Mouse (Mus musculus): ENCODE results near the gene Vti1a.
A peak's percentile ranks its signal among the peaks of the same experiment; 100 is the strongest.

DNA sequence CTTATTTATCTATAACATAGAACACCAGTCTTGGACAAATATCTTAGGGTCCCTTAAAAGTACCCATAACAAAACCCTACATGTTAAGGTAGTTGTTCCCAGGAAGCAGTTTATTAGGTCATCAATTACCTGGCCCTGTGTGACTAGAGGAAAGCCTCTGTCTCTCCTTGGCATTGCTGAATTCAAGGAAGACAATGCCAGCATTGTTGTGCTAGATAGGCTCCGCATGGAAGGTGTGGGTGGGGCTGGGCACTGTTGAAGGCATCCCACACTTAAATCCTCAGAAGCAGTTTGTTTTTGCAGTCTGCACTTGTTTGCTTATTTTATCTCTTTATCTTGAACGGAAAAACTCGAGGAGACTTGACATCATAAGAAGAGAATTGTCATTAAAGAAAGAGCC, 102.7 kb downstream of the Vti1a start:
- TF ChIP-seq CTCF (conservative IDR thresholded peaks at IDR 0.05; ENCODE audit: low read length) = no peak
- peak; percentile 28; the same call in 1 of the 2 replicates for TF ChIP-seq NANOG (IDR thresholded peaks at IDR 0.05; ENCODE audit: borderline replicate concordance, low read length)
